Mouse (Mus musculus): ENCODE measurements around the gene Stmnd1. TPM values are rescaled to one million over a fixed set of nuclear protein-coding genes. Genes with fewer than 3 reads are reported as not detected.

Stmnd1 gene
- total RNA-seq, 2 experiments from 2014 or later: not detected

Other genes starting within 250 kb of the Stmnd1 start
- not detected in 2 replicates for gene Rbm24, start 144.7 kb downstream of the Stmnd1 start, total RNA-seq (2014; fragmentation: Nextera tagmentation)
- not detected in 2 replicates for gene Rbm24, start 144.7 kb downstream of the Stmnd1 start, total RNA-seq (2017)
- gene Cap2, start 228.1 kb downstream of the Stmnd1 start, total RNA-seq (2014; fragmentation: Nextera tagmentation): 1.9 TPM in 1 of 2 replicates, not detected in the other
- 1.7 and 2.0 TPM in 2 replicates for gene Cap2, start 228.1 kb downstream of the Stmnd1 start, total RNA-seq (2017)